Mouse (Mus musculus) E14TG2a.4 (cell line): Measurements from ENCODE around the gene Rcor3.

Source experiments
- CTCF ChIP-seq: conservative IDR thresholded peaks from 2 replicates; pipeline ENCODE4 v1.5.1; 2014; ENCODE audit warnings: low read length
- NANOG ChIP-seq: IDR thresholded peaks from 2 replicates; pipeline ENCODE4 v1.6.1; 2014; ENCODE audit warnings: borderline replicate concordance, low read length, mixed read lengths
- POU5F1 ChIP-seq: IDR thresholded peaks from 2 replicates; pipeline ENCODE4 v1.6.1; 2014; ENCODE audit warnings: low read length, borderline replicate concordance

DNA sequence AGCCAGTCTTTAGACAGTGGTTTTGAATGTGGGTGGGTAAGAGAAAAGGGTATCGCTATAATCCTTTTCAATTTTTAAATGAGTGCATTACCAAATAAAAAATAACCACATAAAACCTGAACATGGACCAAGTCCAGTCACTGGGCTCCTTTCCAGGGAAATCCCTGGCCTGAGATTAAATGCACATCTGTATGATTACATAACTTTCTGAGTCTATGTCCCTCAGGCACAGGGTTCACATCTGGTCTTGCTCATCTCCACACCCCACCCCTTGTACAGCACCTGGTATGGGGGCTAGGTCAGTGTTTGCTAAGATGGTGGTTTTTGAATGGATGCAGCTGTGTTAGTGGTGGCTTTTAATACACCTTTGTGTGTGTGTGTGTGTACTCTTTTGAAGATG is 65.4 kb downstream of the Rcor3 start:
- TF ChIP-seq CTCF (no peak), POU5F1 (no peak), NANOG (no peak)
